Mouse (Mus musculus) cerebellum, postnatal 25 days (tissue): ENCODE results near the gene Smurf2.

Experiments used
- DNase-seq, 2 experiments: peaks; one replicate each; pipeline ENCODE4 v3.0.0; 2021; ENCODE audit warnings: mixed read lengths in 2 of 2

Smurf2 gene

GRCm38 (mm10) chr11:106770195-106770974 lies 150.1 kb downstream of the Smurf2 start:
- DNase-seq, result no peak
